Mouse (Mus musculus): Measurements from ENCODE around the gene Dcaf6. TPM values are rescaled to one million over a fixed set of nuclear protein-coding genes. Genes with fewer than 3 reads are reported as not detected.

Dcaf6 gene
- total and polyA plus RNA-seq, 3 experiments: 8.2 to 17.1 TPM; not detected in 1

DNA sequence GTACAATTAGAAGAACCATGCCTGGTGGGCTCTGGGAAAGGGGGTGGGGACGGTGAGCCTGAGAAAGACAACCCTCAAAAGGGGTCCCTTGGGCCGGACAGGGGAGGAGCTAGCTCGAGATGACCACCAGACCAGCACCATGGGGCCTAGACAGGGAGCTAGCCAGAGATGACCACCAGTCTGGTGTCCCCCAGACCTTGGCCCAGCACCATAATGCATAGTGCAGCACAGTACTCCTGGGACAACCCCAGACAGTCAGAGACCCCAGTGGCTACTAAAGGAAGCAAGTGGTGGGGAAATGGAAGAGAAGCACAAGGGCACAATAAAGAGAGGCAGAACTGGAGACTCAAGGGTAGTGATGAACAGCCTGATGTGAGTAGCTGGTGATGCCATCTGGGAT is 19.5 kb downstream of the Dcaf6 start:
- no peak for DNase-seq (ENCODE audit: low read depth, low spot score)
- Histone ChIP-seq H3K9ac (ENCODE audit: control insufficient read depth, low read depth, low read length, poor library complexity, severe bottlenecking) (no peak overlapping the region), H3K27ac (ENCODE audit: control insufficient read depth, low read depth, low read length) (no peak overlapping the region), H3K79me2 (ENCODE audit: control insufficient read depth, insufficient read depth, low read length, poor library complexity) (peaks cover 8% of the 10 kb centered on the region; the same call in 1 of the 2 replicates), H3K4me1 (ENCODE audit: control insufficient read depth in 1 of 2, insufficient read depth in 2 of 2, low read length in 2 of 2) (peaks cover 9 to 10% of the 10 kb centered on the region in 2 experiments; a peak in 3 of 4 replicates), H3K27me3 (ENCODE audit: control insufficient read depth in 1 of 2, insufficient read depth in 2 of 2, low read length in 2 of 2) (no peaks in the 10 kb centered on the region), H3K4me3 (ENCODE audit: control insufficient read depth in 1 of 2, insufficient read depth in 1 of 2, low read depth in 2 of 2, low read length in 2 of 2) (no peak overlapping the region), H3K9me3 (replicated peaks; ENCODE audit: insufficient read depth, low read length) (no peaks in the 10 kb centered on the region), H3K36me3 (ENCODE audit: control insufficient read depth in 1 of 2, insufficient read depth in 2 of 2, low read length in 2 of 2) (peaks cover 0 to 13% of the 10 kb centered on the region in 2 experiments; a peak in 2 of 4 replicates)
- TF ChIP-seq POLR2A (IDR thresholded peaks at IDR 0.05; ENCODE audit: control insufficient read depth in 1 of 2, insufficient read depth in 1 of 2, low read depth in 1 of 2, low read length in 2 of 2, poor library complexity in 1 of 2): no peak
- TF ChIP-seq SIN3A (IDR thresholded peaks at IDR 0.05; ENCODE audit: low read length): no peak
- no peak for TF ChIP-seq HCFC1 (IDR thresholded peaks at IDR 0.05; ENCODE audit: low read depth, low read length)
- no peak for TF ChIP-seq ZKSCAN1 (IDR thresholded peaks at IDR 0.05; ENCODE audit: low read depth, low read length)
- no peak for TF ChIP-seq ZMIZ1 (IDR thresholded peaks at IDR 0.05; ENCODE audit: low read depth, low read length)
- no peak for TF ChIP-seq GABPA (IDR thresholded peaks at IDR 0.05; ENCODE audit: low read depth, low read length)
- TF ChIP-seq RCOR1 (IDR thresholded peaks at IDR 0.05; ENCODE audit: low read depth, low read length): no peak
- no peak for TF ChIP-seq JUND (IDR thresholded peaks at IDR 0.05; ENCODE audit: low read depth, low read length)
- TF ChIP-seq POLR2AphosphoS5 (IDR thresholded peaks at IDR 0.05; ENCODE audit: borderline replicate concordance, low read depth, low read length): no peak
- no peak for TF ChIP-seq USF2 (IDR thresholded peaks at IDR 0.05; ENCODE audit: borderline replicate concordance in 1 of 2, insufficient read depth in 1 of 2, low read depth in 1 of 2, low read length in 2 of 2)
- TF ChIP-seq MEF2A (IDR thresholded peaks at IDR 0.05; ENCODE audit: extremely low read depth, insufficient replicate concordance, low read depth, low read length, poor library complexity, severe bottlenecking): no peak

DNA sequence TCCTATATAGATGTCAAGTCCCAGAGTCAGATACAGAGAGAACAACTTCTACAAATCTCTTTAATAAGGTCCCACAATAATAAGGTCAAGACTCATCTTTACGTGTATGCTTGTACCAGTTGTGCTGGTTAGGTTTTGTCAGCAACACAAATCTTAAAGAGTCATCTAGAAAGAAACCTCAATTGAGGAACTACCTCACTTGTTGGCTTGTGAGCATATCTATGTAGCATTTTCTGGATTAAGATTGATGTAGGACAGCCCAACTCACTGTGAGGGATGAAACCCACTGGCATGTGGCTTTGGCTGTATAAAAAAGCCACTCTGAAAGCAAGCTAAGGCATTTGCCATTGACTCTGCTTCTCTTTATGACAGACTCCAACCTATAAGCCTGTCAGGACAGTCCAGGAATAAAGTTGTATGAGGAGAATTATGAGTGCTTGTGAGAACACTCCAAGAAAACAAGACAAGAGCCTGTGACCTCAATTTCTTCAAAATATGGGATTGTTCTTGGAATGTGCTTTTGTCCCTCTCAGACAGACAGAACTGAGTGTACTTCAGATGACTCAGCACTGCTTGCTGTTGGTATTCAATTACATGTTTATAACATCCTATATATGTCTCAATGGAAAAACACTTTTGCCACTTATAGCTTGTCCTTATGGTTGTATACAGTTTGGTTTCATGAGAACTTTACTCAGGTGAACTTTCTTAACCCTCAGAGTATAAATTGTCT is 21.8 kb downstream of the Dcaf6 start:
- Histone ChIP-seq H3K9me3 (replicated peaks; ENCODE audit: insufficient read depth, low read length) (no peaks in the 10 kb centered on the region), H3K79me2 (ENCODE audit: control insufficient read depth, insufficient read depth, low read length, poor library complexity) (peaks cover 8% of the 10 kb centered on the region; the same call in 1 of the 2 replicates), H3K27ac (ENCODE audit: control insufficient read depth, low read depth, low read length) (no peak overlapping the region), H3K4me1 (ENCODE audit: control insufficient read depth in 1 of 2, insufficient read depth in 2 of 2, low read length in 2 of 2) (peaks cover 9 to 10% of the 10 kb centered on the region in 2 experiments; a peak in 3 of 4 replicates), H3K9ac (ENCODE audit: control insufficient read depth, low read depth, low read length, poor library complexity, severe bottlenecking) (no peak overlapping the region), H3K4me3 (ENCODE audit: control insufficient read depth in 1 of 2, insufficient read depth in 1 of 2, low read depth in 2 of 2, low read length in 2 of 2) (no peak overlapping the region), H3K36me3 (ENCODE audit: control insufficient read depth in 1 of 2, insufficient read depth in 2 of 2, low read length in 2 of 2) (peaks cover 0 to 13% of the 10 kb centered on the region in 2 experiments; a peak in 2 of 4 replicates), H3K27me3 (ENCODE audit: control insufficient read depth in 1 of 2, insufficient read depth in 2 of 2, low read length in 2 of 2) (no peaks in the 10 kb centered on the region)
- DNase-seq (ENCODE audit: low read depth, low spot score): peak; percentile 74
- TF ChIP-seq MEF2A (IDR thresholded peaks at IDR 0.05; ENCODE audit: extremely low read depth, insufficient replicate concordance, low read depth, low read length, poor library complexity, severe bottlenecking): no peak
- no peak for TF ChIP-seq CHD2 (IDR thresholded peaks at IDR 0.05; ENCODE audit: low read length)
- TF ChIP-seq ZNF384 (IDR thresholded peaks at IDR 0.05; ENCODE audit: low read depth, low read length): no peak
- no peak for TF ChIP-seq TBP (IDR thresholded peaks at IDR 0.05; ENCODE audit: low read depth, low read length)
- no peak for TF ChIP-seq CHD1 (IDR thresholded peaks at IDR 0.05; ENCODE audit: low read depth, low read length)
- TF ChIP-seq E2F4 (IDR thresholded peaks at IDR 0.05; ENCODE audit: borderline replicate concordance, low read depth, low read length): no peak
- no peak for TF ChIP-seq GABPA (IDR thresholded peaks at IDR 0.05; ENCODE audit: low read depth, low read length)
- TF ChIP-seq EP300 (IDR thresholded peaks at IDR 0.05; ENCODE audit: low read depth in 1 of 2, low read length in 2 of 2): peak in 1 of 2 experiments; percentile 74; a peak in 3 of 4 replicates
- no peak for TF ChIP-seq SMC3 (IDR thresholded peaks at IDR 0.05; ENCODE audit: low read depth, low read length)
- no peak for TF ChIP-seq MAFK (IDR thresholded peaks at IDR 0.05; ENCODE audit: borderline replicate concordance, low read depth, low read length)
- 0 out of 2 replicates have a peak, but pooled peaks have one; percentile 29 for TF ChIP-seq MYC (IDR thresholded peaks at IDR 0.05; ENCODE audit: low read depth, low read length)
- no peak for TF ChIP-seq MAZ (IDR thresholded peaks at IDR 0.05; ENCODE audit: low read depth, low read length)
- TF ChIP-seq TAL1 (IDR thresholded peaks at IDR 0.05; ENCODE audit: low read length): no peak
- no peak for TF ChIP-seq POLR2AphosphoS5 (IDR thresholded peaks at IDR 0.05; ENCODE audit: borderline replicate concordance, low read depth, low read length)
- TF ChIP-seq USF2 (IDR thresholded peaks at IDR 0.05; ENCODE audit: borderline replicate concordance in 1 of 2, insufficient read depth in 1 of 2, low read depth in 1 of 2, low read length in 2 of 2): no peak
- TF ChIP-seq TCF12 (IDR thresholded peaks at IDR 0.05; ENCODE audit: low read depth, low read length): 0 out of 2 replicates have a peak, but pooled peaks have one; percentile 8
- TF ChIP-seq SIN3A (IDR thresholded peaks at IDR 0.05; ENCODE audit: low read length): no peak; the same call in 1 of the 2 replicates
- TF ChIP-seq MXI1 (IDR thresholded peaks at IDR 0.05; ENCODE audit: low read depth, low read length): no peak
- TF ChIP-seq BHLHE40 (IDR thresholded peaks at IDR 0.05; ENCODE audit: borderline replicate concordance, low read depth, low read length): no peak
- no peak for TF ChIP-seq CTCF (IDR thresholded peaks at IDR 0.05 in 2 of 3, conservative IDR thresholded peaks at IDR 0.05 in 1 of 3; ENCODE audit: control insufficient read depth in 1 of 3, insufficient read depth in 1 of 3, low read depth in 2 of 3, low read length in 3 of 3, poor library complexity in 1 of 3, severe bottlenecking in 1 of 3)
- no peak for TF ChIP-seq MYB (IDR thresholded peaks at IDR 0.05; ENCODE audit: low read depth, low read length)
- TF ChIP-seq HCFC1 (IDR thresholded peaks at IDR 0.05; ENCODE audit: low read depth, low read length): no peak
- no peak for TF ChIP-seq JUND (IDR thresholded peaks at IDR 0.05; ENCODE audit: low read depth, low read length)
- no peak for TF ChIP-seq KAT2A (conservative IDR thresholded peaks at IDR 0.05; ENCODE audit: low read depth, low read length)
